Mouse (Mus musculus): ENCODE measurements around the gene Fnbp4. TPM values are rescaled to one million over a fixed set of nuclear protein-coding genes. Genes with fewer than 3 reads are reported as not detected.
"Not testable (repeated sequence)": the region's sequence is repeated elsewhere in the genome, so short reads cannot be mapped to it uniquely, and the experiment has no call there.

Gene Fnbp4
- total RNA-seq, 1 experiment: 91.4 TPM

DNA sequence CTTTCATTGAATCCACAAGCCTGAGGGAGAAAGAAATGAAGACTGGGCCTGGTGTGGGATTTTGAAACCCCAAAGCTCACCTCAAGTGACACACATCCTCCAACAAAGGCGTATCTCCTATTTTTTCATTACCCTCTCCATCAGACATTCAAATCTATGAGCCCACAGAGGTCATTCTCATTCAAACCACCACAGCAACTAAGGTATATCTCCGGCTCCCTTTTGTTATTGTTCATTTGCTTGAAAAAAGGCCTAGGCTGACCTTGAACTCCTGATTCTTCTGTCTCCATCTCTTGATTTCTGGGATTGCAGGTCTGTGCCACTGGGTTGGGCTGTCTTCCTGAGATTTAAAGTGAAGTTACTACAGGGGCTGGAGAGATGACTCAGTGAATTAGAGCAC, 77.8 kb downstream of the Fnbp4 start:
- Histone ChIP-seq H3K9ac (ENCODE audit: insufficient read depth, low read depth, low read length, poor library complexity, severe bottlenecking) (no peak overlapping the region), H3K4me1 (ENCODE audit: control insufficient read depth in 2 of 2, insufficient read depth in 2 of 2, low read length in 2 of 2, poor library complexity in 1 of 2) (peaks cover 0 to 10% of the 10 kb centered on the region in 2 experiments; a peak in 2 of 4 replicates), H3K36me3 (ENCODE audit: control insufficient read depth, insufficient read depth, low read length, poor library complexity, severe bottlenecking) (no peaks in the 10 kb centered on the region), H3K27ac (ENCODE audit: insufficient read depth, low read depth, low read length, poor library complexity, severe bottlenecking) (peak overlapping the region; percentile 81; the same call in 1 of the 2 replicates), H3K4me3 (ENCODE audit: insufficient read depth in 1 of 2, low read depth in 1 of 2, low read length in 2 of 2, poor library complexity in 1 of 2, severe bottlenecking in 1 of 2) (no peak overlapping the region), H3K9me3 (ENCODE audit: control insufficient read depth, insufficient read depth, low read depth, low read length) (no peaks in the 10 kb centered on the region)
- in situ Hi-C loops (cut with MboI; ENCODE audit: low sequenced_read_pairs in 2 of 2, unreplicated experiment in 2 of 2): no loop called here
- TF ChIP-seq CHD2 (IDR thresholded peaks at IDR 0.05; ENCODE audit: low read depth, low read length): no peak
- TF ChIP-seq ZNF384 (IDR thresholded peaks at IDR 0.05; ENCODE audit: low read depth, low read length): no peak
- TF ChIP-seq HCFC1 (IDR thresholded peaks at IDR 0.05; ENCODE audit: borderline replicate concordance, insufficient read depth, low read length): no peak
- TF ChIP-seq ZC3H11A (IDR thresholded peaks at IDR 0.05; ENCODE audit: borderline replicate concordance, low read depth, low read length): no peak
- 0 out of 2 replicates have a peak, but pooled peaks have one; percentile 45 for TF ChIP-seq MAFK (IDR thresholded peaks at IDR 0.05; ENCODE audit: insufficient read depth, low read depth, low read length)
- DNase-seq (ENCODE audit: low read depth, low spot score): no peak

- in situ Hi-C loops (cut with MboI; ENCODE audit: low sequenced_read_pairs in 2 of 2, unreplicated experiment in 2 of 2): no loop called here
Measured at GRCm38 (mm10) chr2:90823781-90824180, 78.6 kb downstream of the Fnbp4 start.

DNA sequence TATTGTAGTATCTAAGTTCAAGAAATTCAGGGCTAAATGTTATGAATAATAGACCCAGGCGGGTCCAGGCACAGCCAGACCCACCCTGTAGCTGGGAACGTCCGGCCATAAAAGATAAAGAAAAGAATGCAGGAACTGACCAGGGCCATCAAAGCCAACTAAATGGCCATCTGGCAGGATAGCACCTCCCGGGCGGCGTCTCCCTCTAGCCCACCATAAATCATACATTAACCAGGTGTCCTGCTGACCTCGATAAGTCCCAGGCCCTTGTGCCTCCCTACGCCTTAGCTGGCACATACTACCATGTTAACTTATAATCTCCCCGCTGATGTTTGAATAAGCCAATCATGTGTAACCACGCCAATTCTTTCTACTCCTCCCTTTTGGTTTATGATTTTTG, 79.4 kb downstream of the Fnbp4 start:
- H3K9me3 ChIP-seq (ENCODE audit: control insufficient read depth, insufficient read depth, low read depth, low read length); in situ Hi-C loops (cut with MboI; ENCODE audit: low sequenced_read_pairs in 2 of 2, unreplicated experiment in 2 of 2); DNase-seq (ENCODE audit: low read depth, low spot score); H3K4me3 ChIP-seq (ENCODE audit: insufficient read depth in 1 of 2, low read depth in 1 of 2, low read length in 2 of 2, poor library complexity in 1 of 2, severe bottlenecking in 1 of 2); H3K4me1 ChIP-seq (ENCODE audit: control insufficient read depth in 2 of 2, insufficient read depth in 2 of 2, low read length in 2 of 2, poor library complexity in 1 of 2); H3K27ac ChIP-seq (ENCODE audit: insufficient read depth, low read depth, low read length, poor library complexity, severe bottlenecking); H3K9ac ChIP-seq (ENCODE audit: insufficient read depth, low read depth, low read length, poor library complexity, severe bottlenecking); H3K36me3 ChIP-seq (ENCODE audit: control insufficient read depth, insufficient read depth, low read length, poor library complexity, severe bottlenecking): not testable (repeated sequence)

More at GRCm38 (mm10) chr2:90823781-90824180, 78.6 kb downstream of the Fnbp4 start:
- Histone ChIP-seq H3K9ac (ENCODE audit: insufficient read depth, low read depth, low read length, poor library complexity, severe bottlenecking) (no peak overlapping the region), H3K36me3 (ENCODE audit: control insufficient read depth, insufficient read depth, low read length, poor library complexity, severe bottlenecking) (no peaks in the 10 kb centered on the region), H3K4me3 (ENCODE audit: insufficient read depth in 1 of 2, low read depth in 1 of 2, low read length in 2 of 2, poor library complexity in 1 of 2, severe bottlenecking in 1 of 2) (no peak overlapping the region), H3K4me1 (ENCODE audit: control insufficient read depth in 2 of 2, insufficient read depth in 2 of 2, low read length in 2 of 2, poor library complexity in 1 of 2) (peaks cover 0 to 10% of the 10 kb centered on the region in 2 experiments; a peak in 2 of 4 replicates), H3K27ac (ENCODE audit: insufficient read depth, low read depth, low read length, poor library complexity, severe bottlenecking) (peak overlapping the region; percentile 42), H3K9me3 (ENCODE audit: control insufficient read depth, insufficient read depth, low read depth, low read length) (no peaks in the 10 kb centered on the region)
- no peak for DNase-seq (ENCODE audit: low read depth, low spot score)
- TF ChIP-seq MAFK (IDR thresholded peaks at IDR 0.05; ENCODE audit: insufficient read depth, low read depth, low read length) (no peak), ZC3H11A (IDR thresholded peaks at IDR 0.05; ENCODE audit: borderline replicate concordance, low read depth, low read length) (no peak), HCFC1 (IDR thresholded peaks at IDR 0.05; ENCODE audit: borderline replicate concordance, insufficient read depth, low read length) (no peak), CHD2 (IDR thresholded peaks at IDR 0.05; ENCODE audit: low read depth, low read length) (no peak), ZNF384 (IDR thresholded peaks at IDR 0.05; ENCODE audit: low read depth, low read length) (no peak)

GRCm38 (mm10) chr2:90825515-90826172, 80.5 kb downstream of the Fnbp4 start:
- Histone ChIP-seq H3K36me3 (ENCODE audit: control insufficient read depth, insufficient read depth, low read length, poor library complexity, severe bottlenecking) (no peaks in the 10 kb centered on the region), H3K9me3 (ENCODE audit: control insufficient read depth, insufficient read depth, low read depth, low read length) (no peaks in the 10 kb centered on the region), H3K4me3 (ENCODE audit: insufficient read depth in 1 of 2, low read depth in 1 of 2, low read length in 2 of 2, poor library complexity in 1 of 2, severe bottlenecking in 1 of 2) (no peak overlapping the region), H3K9ac (ENCODE audit: insufficient read depth, low read depth, low read length, poor library complexity, severe bottlenecking) (no peak overlapping the region), H3K4me1 (ENCODE audit: control insufficient read depth in 2 of 2, insufficient read depth in 2 of 2, low read length in 2 of 2, poor library complexity in 1 of 2) (peaks cover 0 to 10% of the 10 kb centered on the region in 2 experiments; a peak in 2 of 4 replicates), H3K27ac (ENCODE audit: insufficient read depth, low read depth, low read length, poor library complexity, severe bottlenecking) (no peak overlapping the region)
- in situ Hi-C loops (cut with MboI; ENCODE audit: low sequenced_read_pairs in 2 of 2, unreplicated experiment in 2 of 2): no loop called here
- no peak for DNase-seq (ENCODE audit: low read depth, low spot score)
- TF ChIP-seq CHD2 (IDR thresholded peaks at IDR 0.05; ENCODE audit: low read depth, low read length): no peak
- no peak for TF ChIP-seq HCFC1 (IDR thresholded peaks at IDR 0.05; ENCODE audit: borderline replicate concordance, insufficient read depth, low read length)
- TF ChIP-seq MAFK (IDR thresholded peaks at IDR 0.05; ENCODE audit: insufficient read depth, low read depth, low read length): no peak
- TF ChIP-seq ZC3H11A (IDR thresholded peaks at IDR 0.05; ENCODE audit: borderline replicate concordance, low read depth, low read length): no peak
- TF ChIP-seq ZNF384 (IDR thresholded peaks at IDR 0.05; ENCODE audit: low read depth, low read length): no peak

GRCm38 (mm10) chr2:90828739-90829138, 83.6 kb downstream of the Fnbp4 start:
- DNase-seq (ENCODE audit: low read depth, low spot score): no peak
- H3K4me3 ChIP-seq (ENCODE audit: insufficient read depth in 1 of 2, low read depth in 1 of 2, low read length in 2 of 2, poor library complexity in 1 of 2, severe bottlenecking in 1 of 2): no peak overlapping the region
- H3K9me3 ChIP-seq (ENCODE audit: control insufficient read depth, insufficient read depth, low read depth, low read length): no peaks in the 10 kb centered on the region
- peaks cover 0 to 3% of the 10 kb centered on the region in 2 experiments; a peak in 1 of 4 replicates for H3K4me1 ChIP-seq (ENCODE audit: control insufficient read depth in 2 of 2, insufficient read depth in 2 of 2, low read length in 2 of 2, poor library complexity in 1 of 2)
- no peak overlapping the region for H3K9ac ChIP-seq (ENCODE audit: insufficient read depth, low read depth, low read length, poor library complexity, severe bottlenecking)
- H3K36me3 ChIP-seq (ENCODE audit: control insufficient read depth, insufficient read depth, low read length, poor library complexity, severe bottlenecking): no peaks in the 10 kb centered on the region
- H3K27ac ChIP-seq (ENCODE audit: insufficient read depth, low read depth, low read length, poor library complexity, severe bottlenecking): no peak overlapping the region
- in situ Hi-C loops (cut with MboI; ENCODE audit: low sequenced_read_pairs in 2 of 2, unreplicated experiment in 2 of 2): no loop called here
- no peak for TF ChIP-seq ZNF384 (IDR thresholded peaks at IDR 0.05; ENCODE audit: low read depth, low read length)
- no peak for TF ChIP-seq CHD2 (IDR thresholded peaks at IDR 0.05; ENCODE audit: low read depth, low read length)
- no peak for TF ChIP-seq ZC3H11A (IDR thresholded peaks at IDR 0.05; ENCODE audit: borderline replicate concordance, low read depth, low read length)
- TF ChIP-seq HCFC1 (IDR thresholded peaks at IDR 0.05; ENCODE audit: borderline replicate concordance, insufficient read depth, low read length): no peak
- TF ChIP-seq MAFK (IDR thresholded peaks at IDR 0.05; ENCODE audit: insufficient read depth, low read depth, low read length): no peak

Measured in ES-E14 (cell line).